Mouse (Mus musculus) neutrophil, adult 5-6 weeks (primary cell): ENCODE data around the gene Arf4. TPM values are rescaled to one million over a fixed set of nuclear protein-coding genes. Genes with fewer than 3 reads are reported as not detected.
"Not testable (repeated sequence)": the region's sequence is repeated elsewhere in the genome, so short reads cannot be mapped to it uniquely, and the experiment has no call there.

Source experiments
- ATAC-seq: fragments of 151-379, 151-347 bp; 2 replicates; pipeline ENCODE4 v1.8.0; 2017; ENCODE audit warnings: mild to moderate bottlenecking, moderate TSS enrichment; ENCODE audit not compliant: insufficient number of reproducible peaks, poor library complexity, low FRiP score, severe bottlenecking; ENCODE audit errors: extremely low read depth
- total RNA-seq: library from RNA; stranded (forward); fragments of 200-1000 nt; gene quantifications from 2 replicates; pipeline ENCODE4 v1.2.3, GENCODE M21; 2017

Arf4 gene
- total RNA-seq, 1 experiment from 2014 or later = 99.4 TPM

GRCm38 (mm10) chr14:26658178-26658577 lies 20.3 kb downstream of the Arf4 start:
- no peak for ATAC-seq

DNA sequence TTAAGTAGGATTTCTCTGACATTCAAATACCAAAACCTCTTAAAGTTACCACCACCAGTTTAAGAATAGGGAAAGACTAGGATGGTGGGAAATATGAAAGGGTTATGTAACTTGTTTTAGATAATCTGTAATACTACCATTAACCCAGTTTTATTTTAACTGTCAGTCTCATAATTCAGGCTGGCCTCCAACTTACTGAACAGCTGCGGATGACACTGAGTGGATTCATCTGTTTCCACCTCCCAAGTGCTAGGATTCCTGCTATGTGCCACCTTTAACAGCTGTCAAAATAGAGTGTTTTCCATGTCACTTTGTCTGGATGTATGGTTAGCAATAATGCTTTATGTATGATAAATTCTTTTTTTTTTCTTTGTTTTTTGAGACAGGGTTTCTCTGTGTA lies 22.4 kb downstream of the Arf4 start:
- no peak for ATAC-seq

DNA sequence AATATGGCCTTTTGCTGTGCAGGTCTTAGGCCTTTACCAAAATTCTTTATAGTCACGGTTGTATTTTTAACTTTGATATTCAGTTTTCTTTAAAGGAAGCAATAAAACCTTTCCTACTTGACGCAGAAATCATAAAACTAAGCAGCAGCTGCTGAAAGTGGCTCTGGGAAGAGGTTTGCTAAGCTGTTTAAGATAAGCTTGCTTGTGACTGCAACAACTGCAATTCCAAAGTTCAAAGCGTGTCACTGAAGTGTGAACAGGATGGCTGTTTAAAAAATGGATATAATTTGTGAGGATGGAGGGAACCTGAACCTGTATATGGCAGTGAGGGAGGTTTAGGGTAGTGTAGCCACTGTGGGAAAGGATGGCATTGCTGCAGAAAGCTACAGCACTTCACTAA lies 24.1 kb downstream of the Arf4 start:
- ATAC-seq = no peak

GRCm38 (mm10) chr14:26662488-26662887 lies 24.6 kb downstream of the Arf4 start:
- ATAC-seq = no peak

DNA sequence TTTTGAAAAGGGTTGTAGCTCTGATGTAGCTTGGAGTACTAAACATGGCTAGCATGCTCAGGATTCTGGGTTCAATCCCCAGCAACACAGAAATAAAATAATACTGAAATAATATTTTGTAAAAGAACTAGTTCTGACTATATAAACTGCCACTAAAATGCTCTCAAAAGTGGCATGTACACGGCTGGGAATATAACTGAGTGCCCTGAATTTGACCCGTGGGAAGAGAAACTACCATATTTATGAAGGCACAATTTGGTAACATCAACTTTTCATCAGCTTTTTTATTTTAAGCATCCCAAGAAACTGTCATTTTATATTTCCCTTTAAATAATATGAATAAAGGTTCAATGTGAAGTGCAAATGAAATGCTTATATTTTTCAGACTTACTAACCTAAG lies 26.0 kb downstream of the Arf4 start:
- no peak for ATAC-seq

GRCm38 (mm10) chr14:26667991-26668370 lies 30.1 kb downstream of the Arf4 start:
- ATAC-seq = no peak

DNA sequence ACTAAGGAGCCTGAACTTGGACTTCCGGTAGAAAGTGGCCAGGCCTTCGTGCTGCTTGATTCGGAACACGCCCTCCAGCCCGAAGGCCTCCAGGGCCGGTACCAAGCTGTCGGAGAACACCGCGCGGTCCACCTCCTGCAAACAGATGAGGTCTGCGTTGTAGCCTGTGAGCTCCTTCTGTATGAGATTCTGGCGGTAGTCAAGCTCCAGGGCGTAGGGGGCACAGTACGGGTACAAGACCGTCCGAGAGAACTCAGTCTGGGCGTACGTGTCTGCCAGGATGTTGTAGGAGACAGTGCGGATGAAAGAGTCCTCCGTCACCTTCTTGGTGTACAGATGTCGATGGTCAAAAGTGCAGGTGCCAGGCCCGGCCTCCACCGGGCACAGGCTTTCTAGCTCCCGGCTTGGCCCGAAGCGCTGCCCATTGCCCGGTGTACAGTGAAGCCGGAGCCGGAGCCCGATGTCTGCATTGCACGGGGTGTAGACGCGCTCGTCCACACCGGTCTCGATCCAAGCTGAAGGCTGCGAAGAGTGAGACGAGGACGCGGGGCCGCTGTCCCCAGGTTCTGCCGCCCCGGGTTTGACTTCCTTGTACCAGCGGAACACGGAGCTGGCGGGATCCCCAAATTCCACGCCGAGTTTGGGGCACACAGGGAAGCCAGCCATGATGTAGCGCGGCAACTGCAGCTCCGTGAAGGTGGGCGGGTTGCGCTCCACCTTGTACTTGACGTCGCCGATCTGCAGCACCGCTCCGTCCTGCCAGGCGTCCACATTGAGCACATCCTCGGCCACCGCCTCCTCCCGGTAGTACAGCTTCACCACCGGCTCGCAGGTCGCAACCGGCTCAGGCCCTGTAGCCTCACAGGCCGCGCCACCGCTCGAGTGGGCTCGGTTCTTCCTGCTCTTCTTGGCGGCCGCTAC lies 30.8 kb downstream of the Arf4 start:
- ATAC-seq = peak; percentile 31; the same call in 1 of the 2 replicates

DNA sequence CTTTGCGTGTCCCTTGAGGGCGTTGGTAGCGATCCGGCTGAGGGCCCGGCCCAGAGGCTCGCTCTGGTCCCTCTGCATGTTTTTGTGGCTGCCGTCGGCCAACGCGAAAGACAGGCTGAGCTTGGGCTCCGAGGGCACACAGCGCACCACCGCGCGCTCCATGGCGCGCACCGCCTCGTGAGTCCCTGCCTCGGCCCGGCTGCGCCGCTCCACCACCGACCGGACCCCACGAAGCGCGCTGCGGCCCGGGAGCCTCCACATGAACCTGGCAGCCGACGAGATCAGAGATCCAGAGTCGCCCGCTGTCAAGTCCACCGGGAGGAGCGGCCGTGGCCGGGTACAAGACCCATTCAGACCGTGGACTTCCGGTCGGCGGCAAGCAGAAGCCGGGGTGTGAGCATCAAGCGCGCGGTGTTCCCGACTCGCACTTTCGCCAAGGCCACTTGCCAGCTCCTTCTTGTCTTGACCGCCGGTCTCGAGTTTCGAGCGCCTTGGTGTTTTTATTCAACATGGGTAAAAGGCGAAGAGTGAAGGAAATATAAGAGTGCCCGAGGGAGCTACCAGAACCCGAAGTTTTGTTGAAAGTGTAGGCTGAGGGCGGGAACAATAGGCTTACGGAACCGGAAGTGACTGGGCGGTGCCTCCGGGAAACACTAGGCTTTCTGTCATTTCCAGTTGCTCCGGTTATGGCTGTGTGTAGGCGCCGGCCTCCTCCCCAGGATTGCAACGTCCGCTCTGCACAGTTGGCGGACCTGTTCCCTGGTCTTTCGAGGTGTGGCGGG lies 31.6 kb downstream of the Arf4 start, which contains the start of gene Pde12:
Gene Pde12 (minus strand): TSS at position 592 of the 782 bp plus-strand sequence.
- peak; percentile 87 for ATAC-seq

GRCm38 (mm10) chr14:26670964-26671363 lies 33.1 kb downstream of the Arf4 start:
- ATAC-seq = no peak

GRCm38 (mm10) chr14:26671870-26672615 lies 34.2 kb downstream of the Arf4 start:
- ATAC-seq = not testable (repeated sequence)

DNA sequence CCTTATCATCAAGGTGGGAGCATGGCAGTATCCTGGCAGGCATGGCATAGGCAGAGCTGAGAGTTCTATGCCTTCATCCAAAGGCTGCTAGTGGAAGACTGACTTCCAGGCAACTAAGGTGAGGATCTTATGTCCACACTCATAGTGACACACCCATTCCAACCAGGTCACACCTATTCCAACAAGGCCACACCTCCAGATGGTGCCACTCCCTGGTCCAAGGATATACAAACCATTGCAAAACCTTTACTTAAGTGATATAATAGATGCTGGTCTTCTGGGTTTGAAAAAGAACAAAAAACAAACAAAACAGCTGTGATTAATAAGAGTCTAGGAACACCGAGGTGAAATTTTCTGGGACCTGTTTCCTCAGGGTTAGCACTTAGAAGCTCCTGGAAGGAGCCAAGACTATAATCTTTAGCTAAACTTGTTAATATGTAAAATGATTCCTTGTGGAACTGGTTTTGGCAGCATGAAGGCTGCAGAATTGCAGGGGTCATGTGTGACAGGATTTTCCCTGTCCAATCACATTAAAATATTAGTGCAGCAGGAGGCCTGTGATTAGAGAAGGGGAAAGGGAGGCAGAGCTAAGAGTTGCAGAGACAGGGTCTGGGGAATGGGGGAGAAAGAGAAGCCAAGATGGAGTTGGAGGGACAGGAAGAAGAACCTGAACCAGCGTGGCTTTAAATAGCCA lies 36.7 kb downstream of the Arf4 start:
- ATAC-seq = not testable (repeated sequence)

DNA sequence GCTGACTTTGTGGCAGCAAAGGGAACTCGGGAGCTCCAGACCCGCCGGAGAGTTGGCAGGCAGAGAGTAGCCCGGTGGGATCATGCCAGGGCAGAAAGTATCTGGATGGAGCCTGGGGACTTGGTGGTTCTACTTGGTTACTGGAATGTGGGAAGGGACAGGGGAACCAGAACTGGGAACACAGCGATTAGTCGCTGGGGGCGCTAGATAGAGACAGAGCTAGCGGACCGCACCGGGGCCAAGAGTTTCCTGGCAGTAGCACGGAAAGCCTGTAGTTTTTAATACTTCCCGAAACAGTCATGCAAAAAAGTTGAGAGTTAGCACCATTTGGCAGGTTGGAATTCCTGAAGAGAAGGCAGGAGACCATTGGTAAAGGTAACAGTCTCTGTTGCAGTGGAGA lies 37.5 kb downstream of the Arf4 start:
- ATAC-seq = 0 out of 2 replicates have a peak, but pooled peaks have one; percentile 41

DNA sequence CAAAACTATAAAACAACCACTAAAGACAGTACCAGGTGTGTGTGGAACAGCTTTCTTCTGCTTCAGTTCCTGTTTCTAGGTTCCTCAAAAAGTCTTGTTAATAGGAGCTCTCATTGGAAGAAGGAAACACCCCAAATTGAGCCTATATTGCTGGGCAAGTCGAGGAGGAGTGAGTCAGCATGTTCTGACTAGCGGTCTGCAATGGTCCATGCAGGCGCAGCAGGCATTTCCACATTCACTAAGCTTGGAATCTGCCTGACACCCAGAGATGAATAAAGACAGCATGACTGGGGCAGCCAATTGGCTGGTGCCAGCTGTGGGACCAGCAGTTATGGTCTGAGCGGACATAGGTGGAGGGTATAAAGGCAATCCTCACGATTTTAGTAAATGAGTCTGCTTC lies 37.9 kb downstream of the Arf4 start:
- ATAC-seq = peak; percentile 93

DNA sequence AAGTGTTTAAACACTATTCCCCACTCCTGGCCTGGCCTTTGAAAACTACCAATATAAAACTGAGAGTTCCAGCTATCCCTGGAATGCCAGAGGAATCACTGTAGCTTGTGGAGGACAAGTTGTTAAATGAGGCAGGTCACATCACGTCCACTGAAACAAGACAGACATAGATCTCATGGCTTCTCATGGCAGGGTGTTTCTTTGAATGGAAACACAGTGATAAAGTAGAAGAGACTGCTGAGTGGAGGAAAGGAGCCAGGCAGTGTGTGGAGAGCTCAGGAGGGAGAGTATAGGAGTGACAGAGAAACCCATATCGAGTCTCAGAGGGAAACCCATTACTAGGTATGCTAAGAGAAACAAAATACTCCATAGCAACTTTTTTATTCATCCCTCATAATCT lies 52.9 kb downstream of the Arf4 start:
- no peak for ATAC-seq

- ATAC-seq = no peak
These were observed 53.5 kb downstream of the Arf4 start for GRCm38 (mm10) chr14:26691363-26691762.

DNA sequence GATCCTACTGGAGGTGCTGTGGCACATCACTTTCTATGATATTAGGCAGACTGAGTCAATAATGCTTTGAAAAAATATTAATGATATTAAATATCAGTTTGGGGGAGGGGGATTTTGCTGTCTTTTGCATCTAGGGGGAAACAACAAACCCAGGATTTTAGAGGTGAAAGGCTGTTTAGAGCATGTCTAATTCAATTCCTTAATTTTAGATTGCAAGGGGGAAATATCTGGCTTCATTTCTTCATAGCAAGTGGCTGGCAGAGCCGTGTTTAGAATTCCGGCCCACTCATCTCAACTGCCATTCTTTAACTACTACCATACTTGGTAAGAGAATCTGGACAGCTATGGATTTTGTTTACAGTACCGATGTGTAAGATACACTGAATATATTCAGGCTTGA lies 55.1 kb downstream of the Arf4 start, which contains the start of gene Dnah12:
Gene Dnah12 (plus strand): TSS at position 301 of the 400 bp plus-strand sequence.
- no peak for ATAC-seq

GRCm38 (mm10) chr14:26697912-26698311 lies 60.0 kb downstream of the Arf4 start:
- ATAC-seq = no peak

DNA sequence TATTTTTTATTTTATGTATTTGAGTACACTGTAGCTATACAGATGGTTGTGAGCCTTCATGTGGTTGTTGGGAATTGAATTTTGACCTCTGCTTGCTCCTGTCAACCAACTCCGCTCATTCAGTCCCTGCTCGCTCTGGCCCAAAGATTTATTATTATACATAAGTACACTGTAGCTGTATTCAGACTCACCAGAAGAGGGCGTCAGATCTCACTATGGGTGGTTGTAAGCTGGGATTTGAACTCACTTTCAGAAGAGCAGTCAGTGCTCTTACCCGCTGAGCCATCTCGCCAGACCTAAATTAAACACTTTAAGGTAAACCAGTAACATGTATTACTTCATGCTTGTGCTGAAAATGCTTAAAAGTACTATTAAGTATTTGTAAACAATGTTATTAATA lies 67.4 kb downstream of the Arf4 start:
- not testable (repeated sequence) for ATAC-seq
